Mouse (Mus musculus) liver, embryonic 14.5 days (tissue): ENCODE measurements around the gene Rasa2. TPM values are rescaled to one million over a fixed set of nuclear protein-coding genes. Genes with fewer than 3 reads are reported as not detected.
A peak's percentile ranks its signal among the peaks of the same experiment; 100 is the strongest.

Experiments used
- ATAC-seq: fragments of 200-750 bp; cut with Nextera tagmentation; 2 replicates; pipeline ENCODE4 v1.8.0; 2017; ENCODE audit warnings: moderate number of reproducible peaks, mild to moderate bottlenecking, moderate library complexity; ENCODE audit not compliant: insufficient read depth
- DNase-seq, 3 experiments: peaks; one replicate each; pipeline ENCODE4 v3.0.0-alpha.2; 2012 to 2013; ENCODE audit warnings: low read depth in 3 of 3, low spot score in 3 of 3
- H3K27ac ChIP-seq: fragments of 300-500 bp; sonication (generic); 2 replicates; pipeline ENCODE4 v1.5.1; 2014; ENCODE audit warnings: moderate library complexity, mild to moderate bottlenecking, control low read depth, inconsistent platforms
- H3K27me3 ChIP-seq: fragments of 300-500 bp; sonication (generic); 2 replicates; pipeline ENCODE4 v1.6.1; 2014; ENCODE audit warnings: mild to moderate bottlenecking, low read length, moderate library complexity; ENCODE audit not compliant: control insufficient read depth, insufficient read depth
- H3K36me3 ChIP-seq: fragments of 300-500 bp; sonication (generic); replicated peaks from 2 replicates; pipeline ENCODE4 v1.6.1; 2014; ENCODE audit warnings: low read depth; ENCODE audit not compliant: control insufficient read depth, insufficient read depth
- H3K4me1 ChIP-seq, 2 experiments: fragments of 200-500 bp in 1 of 2; fragments of 300-500 bp in 1 of 2; sonication (generic) in 1 of 2; replicated peaks; 2 replicates each; pipeline ENCODE4 v1.6.1; 2012 to 2014; ENCODE audit warnings: antibody characterized with exemption in 1 of 2, inconsistent platforms in 1 of 2, low read length in 1 of 2; ENCODE audit not compliant: control insufficient read depth in 2 of 2, insufficient read depth in 2 of 2
- H3K4me2 ChIP-seq: fragments of 300-500 bp; sonication (generic); 2 replicates; pipeline ENCODE4 v1.6.1; 2014; ENCODE audit warnings: low read depth, mild to moderate bottlenecking, control low read depth, moderate library complexity
- H3K4me3 ChIP-seq, 2 experiments: fragments of 200-500 bp in 1 of 2; fragments of 300-500 bp in 1 of 2; sonication (generic) in 1 of 2; 2 replicates each; pipeline ENCODE4 v1.5.1; 2012 to 2014; ENCODE audit warnings: low read depth in 2 of 2, low read length in 2 of 2, mild to moderate bottlenecking in 2 of 2, control low read depth in 1 of 2, inconsistent platforms in 1 of 2, moderate library complexity in 1 of 2; ENCODE audit not compliant: insufficient read depth in 1 of 2
- H3K9ac ChIP-seq: fragments of 300-500 bp; sonication (generic); replicated peaks from 2 replicates; pipeline ENCODE4 v1.6.1; 2014; ENCODE audit warnings: mild to moderate bottlenecking, control low read depth, moderate library complexity
- H3K9me3 ChIP-seq: fragments of 300-500 bp; sonication (generic); 2 replicates; pipeline ENCODE4 v1.6.1; 2016; ENCODE audit warnings: low read length, mixed read lengths; ENCODE audit not compliant: control insufficient read depth
- CTCF ChIP-seq: IDR thresholded peaks from 2 replicates; pipeline ENCODE4 v1.5.1; 2016; ENCODE audit warnings: antibody characterized with exemption, low read depth, control low read depth
- EP300 ChIP-seq: IDR thresholded peaks from 2 replicates; pipeline ENCODE4 v1.6.1; 2016; ENCODE audit warnings: antibody characterized with exemption, low read depth
- WGBS: fragments of 180-500 bp; shearing (Covaris S2); extraction: QIAGEN DNeasy Blood & Tissue Kit; methylation state at CpG from one replicate; pipeline ENCODE4 v1.1.7; 2014; ENCODE audit not compliant: insufficient replicate concordance; 5-methylcytosine and 5-hydroxymethylcytosine counted together
- polyA plus RNA-seq, 2 experiments: library from polyadenylated mRNA; depleted of rRNA in 1 of 2; stranded (reverse) in 1 of 2; unstranded in 1 of 2; fragments of >200 nt; fragmentation: Nextera tagmentation in 1 of 2; extraction: Ambion mirVana in 1 of 2; gene quantifications; 2 replicates each; pipeline versions ENCODE4 v1.2.1 to v1.2.3; 2012 to 2014

Gene Rasa2
- polyA plus RNA-seq, 2 experiments, result 0.84 to 2.3 TPM

DNA sequence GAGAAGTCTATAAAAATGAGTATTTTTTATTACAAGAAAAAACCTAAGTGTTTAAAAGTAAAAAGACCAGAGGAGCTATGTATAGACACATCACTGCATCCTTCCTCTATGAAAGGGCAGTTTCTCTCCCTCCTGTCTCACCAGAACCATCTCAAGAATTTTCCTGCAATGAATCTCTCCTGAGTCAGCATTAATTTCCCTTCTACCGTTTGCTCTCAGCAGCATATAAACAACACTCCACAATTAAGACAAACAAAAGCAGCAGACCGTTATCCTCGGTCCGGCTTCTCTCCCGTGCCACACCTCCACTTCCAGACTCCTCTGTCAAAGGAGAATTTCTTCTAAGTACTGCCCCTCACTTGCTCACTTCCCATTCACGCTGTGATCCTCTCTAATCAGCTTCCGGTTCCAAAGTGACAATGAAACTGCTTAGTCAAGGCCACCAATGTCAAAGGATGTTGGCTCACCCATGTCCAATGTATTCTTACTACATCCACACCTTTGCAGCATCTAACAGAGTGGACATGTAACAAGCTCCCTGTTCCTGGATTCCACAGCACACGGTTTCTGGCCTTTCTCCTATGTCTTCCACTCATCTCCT is 19.6 kb downstream of the Rasa2 start:
- TF ChIP-seq CTCF (no peak), EP300 (no peak)
- Histone ChIP-seq H3K27ac (no peak overlapping the region), H3K9me3 (no peaks in the 10 kb centered on the region), H3K27me3 (no peaks in the 10 kb centered on the region), H3K4me3 (no peak overlapping the region), H3K36me3 (peaks cover 3% of the 10 kb centered on the region; the same call in 1 of the 2 replicates), H3K9ac (no peak overlapping the region), H3K4me1 (peaks cover 0 to 9% of the 10 kb centered on the region in 2 experiments; a peak in 1 of 4 replicates), H3K4me2 (no peak overlapping the region)
- ATAC-seq, result no peak
- 24% methylated on average over 8 of the region's 8 CpGs for WGBS
- no peak for DNase-seq

DNA sequence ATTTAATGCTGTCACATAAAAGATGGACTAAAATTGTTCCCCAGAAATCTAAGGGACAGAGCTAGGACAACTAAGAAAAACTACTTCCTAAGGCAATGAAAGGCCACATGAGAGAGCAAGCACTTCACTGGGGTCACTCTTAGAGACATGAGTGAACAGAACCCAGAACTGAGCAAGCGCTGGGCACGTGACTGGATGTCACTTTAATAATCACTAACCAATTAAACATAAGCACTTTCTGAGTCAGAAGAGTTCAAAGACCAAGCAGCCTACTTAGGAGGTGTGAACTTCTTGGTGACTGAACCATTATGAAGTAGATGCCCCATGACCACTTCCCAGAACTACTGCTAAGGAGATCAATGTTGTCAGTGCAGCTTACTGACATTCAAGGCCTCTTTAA is 20.6 kb downstream of the Rasa2 start:
- DNase-seq (no peak), ATAC-seq (no peak)
- Histone ChIP-seq H3K4me2 (no peak overlapping the region), H3K27ac (no peak overlapping the region), H3K4me1 (peaks cover 0 to 9% of the 10 kb centered on the region in 2 experiments; a peak in 1 of 4 replicates), H3K27me3 (no peaks in the 10 kb centered on the region), H3K9me3 (no peaks in the 10 kb centered on the region), H3K36me3 (peaks cover 3% of the 10 kb centered on the region; the same call in 1 of the 2 replicates), H3K9ac (no peak overlapping the region), H3K4me3 (no peak overlapping the region)
- WGBS, result 89% methylated on average over 2 of the region's 2 CpGs
- TF ChIP-seq EP300 (no peak), CTCF (no peak)

DNA sequence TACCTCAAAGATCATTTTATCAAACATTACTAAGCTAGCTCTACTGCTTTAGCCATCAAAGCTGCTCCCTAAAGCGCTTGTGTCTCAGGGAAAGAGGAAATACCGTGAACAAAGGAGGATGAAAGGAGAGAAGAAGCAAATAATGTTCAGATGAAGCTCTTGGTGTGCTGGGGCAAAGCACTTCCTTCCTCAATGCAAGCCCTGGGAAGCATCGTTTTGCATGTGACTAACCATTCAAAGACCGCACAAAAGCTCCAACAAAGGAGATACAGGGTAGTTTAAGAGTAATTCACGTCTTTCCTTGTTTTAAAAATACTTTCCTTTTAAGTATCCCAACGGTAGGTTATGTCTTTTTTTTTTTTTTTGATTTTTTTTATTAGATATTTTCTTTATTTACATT is 28.0 kb downstream of the Rasa2 start:
- 25% methylated on average over 6 of the region's 6 CpGs for WGBS
- H3K4me2 ChIP-seq, result no peak overlapping the region
- H3K27ac ChIP-seq, result no peak overlapping the region
- H3K27me3 ChIP-seq, result no peaks in the 10 kb centered on the region
- no peak for TF ChIP-seq EP300
- no peak for TF ChIP-seq CTCF
- H3K9ac ChIP-seq, result no peak overlapping the region
- no peak for ATAC-seq
- H3K4me3 ChIP-seq, result no peak overlapping the region
- H3K9me3 ChIP-seq, result no peaks in the 10 kb centered on the region
- H3K4me1 ChIP-seq, result no peaks in the 10 kb centered on the region
- H3K36me3 ChIP-seq, result peaks cover 3% of the 10 kb centered on the region; the same call in 1 of the 2 replicates
- DNase-seq, result no peak

DNA sequence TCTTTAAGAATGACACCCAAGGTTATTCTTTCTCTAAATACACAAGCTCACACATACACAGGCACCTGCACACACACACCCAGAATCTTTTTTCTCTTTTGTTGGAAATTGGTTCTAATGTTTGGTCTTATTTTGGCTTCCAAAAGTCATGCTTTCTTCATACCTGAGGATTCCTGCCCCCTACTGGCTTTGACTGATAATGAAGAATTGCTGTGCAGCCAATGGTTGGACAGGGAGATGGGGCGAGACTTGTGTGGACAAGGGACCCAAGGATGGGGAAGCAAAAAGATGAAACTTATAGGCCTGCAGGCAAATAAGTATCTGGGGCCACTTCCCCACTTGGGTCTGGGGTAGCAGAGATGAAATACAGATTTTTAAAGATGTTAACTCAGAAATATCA is 33.5 kb downstream of the Rasa2 start:
- Histone ChIP-seq H3K4me2 (no peak overlapping the region), H3K4me3 (no peak overlapping the region), H3K9me3 (no peaks in the 10 kb centered on the region), H3K36me3 (no peaks in the 10 kb centered on the region), H3K27me3 (no peaks in the 10 kb centered on the region), H3K27ac (no peak overlapping the region), H3K9ac (no peak overlapping the region), H3K4me1 (no peaks in the 10 kb centered on the region)
- DNase-seq (no peak), ATAC-seq (no peak)
- TF ChIP-seq CTCF, result peak; percentile 29; the same call in 1 of the 2 replicates
- no peak for TF ChIP-seq EP300
- WGBS, result 48% methylated on average over 1 of the region's 1 CpGs

DNA sequence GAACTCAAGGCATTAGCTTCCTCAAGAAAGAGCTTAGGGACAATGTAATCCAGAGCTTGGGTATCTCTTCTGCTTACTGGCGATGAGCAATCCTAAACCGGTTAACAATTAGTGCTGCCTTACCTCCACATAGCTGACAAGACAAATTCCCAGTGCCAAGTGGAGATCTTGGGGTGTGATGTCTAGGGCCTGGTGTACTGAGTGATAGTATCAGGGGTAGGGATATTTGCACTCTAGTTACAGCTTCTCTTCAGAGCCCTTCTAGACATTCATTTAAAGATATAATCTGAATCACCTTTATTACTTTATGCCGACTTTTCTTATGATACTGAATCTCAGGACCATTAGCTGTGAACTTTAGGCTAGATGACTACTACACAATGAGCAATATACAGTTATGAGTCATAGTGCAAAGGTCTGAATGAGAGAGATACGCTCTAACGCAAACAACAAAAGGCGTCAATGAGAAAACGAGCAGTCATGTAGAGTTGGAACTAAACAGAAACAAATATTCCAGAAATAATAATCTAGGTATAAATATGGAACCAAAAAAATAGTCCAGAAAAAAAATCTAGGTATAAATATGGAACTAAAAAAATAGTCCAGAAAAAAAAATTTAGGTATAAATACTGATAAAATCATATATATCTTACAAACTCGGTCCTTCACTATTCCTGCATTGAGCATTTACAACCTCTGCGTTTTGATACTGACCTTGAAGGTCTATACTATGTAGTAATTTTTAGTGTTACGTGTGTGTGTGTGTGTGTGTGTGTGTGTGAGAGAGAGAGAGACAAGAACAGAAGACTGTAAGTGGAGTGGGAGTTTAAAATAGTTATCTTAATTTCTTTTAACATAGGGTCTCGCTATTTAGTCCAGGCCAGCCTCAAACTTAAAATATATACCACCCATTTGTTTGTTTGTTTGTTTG is 38.5 kb downstream of the Rasa2 start:
- no peaks in the 10 kb centered on the region for H3K27me3 ChIP-seq
- 78% methylated on average over 11 of the region's 11 CpGs for WGBS
- no peak overlapping the region for H3K4me2 ChIP-seq
- no peaks in the 10 kb centered on the region for H3K9me3 ChIP-seq
- H3K27ac ChIP-seq, result no peak overlapping the region
- TF ChIP-seq EP300 (no peak), CTCF (no peak)
- no peaks in the 10 kb centered on the region for H3K36me3 ChIP-seq
- H3K9ac ChIP-seq, result no peak overlapping the region
- H3K4me1 ChIP-seq, result no peaks in the 10 kb centered on the region
- DNase-seq, result no peak
- no peak overlapping the region for H3K4me3 ChIP-seq
- no peak for ATAC-seq
